Mouse (Mus musculus): Measurements from ENCODE around the gene Scd3.

- TF ChIP-seq CTCF (conservative IDR thresholded peaks at IDR 0.05; ENCODE audit: low read length) (no peak), POU5F1 (IDR thresholded peaks at IDR 0.05; ENCODE audit: borderline replicate concordance, low read length) (no peak)
These were observed 19.1 kb upstream of the Scd3 start for GRCm38 (mm10) chr19:44183968-44184367.
